Mouse (Mus musculus) CD4-positive naive resting alpha-beta T cell, adult 76 days (primary cell): Measurements from ENCODE around the gene 4931409K22Rik. TPM values are rescaled to one million over a fixed set of nuclear protein-coding genes. Genes with fewer than 3 reads are reported as not detected.

Source experiments
- total RNA-seq: library from RNA; stranded (reverse); gene quantifications from one replicate; pipeline ENCODE4 v1.2.4, GENCODE M21; 2023

Gene 4931409K22Rik
- total RNA-seq: not detected

GRCm38 (mm10) chr5:24556709-24557108 is at the start of gene 4931409K22Rik:
Gene 4931409K22Rik, minus strand, starts transcription at chr5:24556809.

GRCm38 (mm10) chr5:24586547-24587199 is 30.1 kb upstream of the 4931409K22Rik start, which contains the start of gene Chpf2:
Gene Chpf2, plus strand, starts transcription at chr5:24586741.

GRCm38 (mm10) chr5:24577183-24577929 is 20.7 kb upstream of the 4931409K22Rik start, which contains the start of gene Abcf2:
Gene Abcf2, minus strand, starts transcription at chr5:24577467.

GRCm38 (mm10) chr5:24540387-24541143 is 16.0 kb downstream of the 4931409K22Rik start, which contains the start of gene Asb10:
Gene Asb10, minus strand, starts transcription at chr5:24540978.

GRCm38 (mm10) chr5:24526889-24527230 is 29.7 kb downstream of the 4931409K22Rik start, which contains the start of gene Gbx1:
Gene Gbx1, minus strand, starts transcription at chr5:24527202.

Other genes starting within 250 kb of the 4931409K22Rik start
- 8.0 TPM for gene Kcnh2, start 205.2 kb downstream of the 4931409K22Rik start, total RNA-seq
- gene Nos3, start 192.0 kb downstream of the 4931409K22Rik start, total RNA-seq: 0.15 TPM
- 0.53 TPM for gene Atg9b, start 164.7 kb downstream of the 4931409K22Rik start, total RNA-seq
- gene Abcb8, start 163.1 kb downstream of the 4931409K22Rik start, total RNA-seq: 17.6 TPM
- 0.41 TPM for gene Asic3, start 143.4 kb downstream of the 4931409K22Rik start, total RNA-seq
- gene Cdk5, start 133.3 kb downstream of the 4931409K22Rik start, total RNA-seq: 33.5 TPM
- gene Slc4a2, start 133.0 kb downstream of the 4931409K22Rik start, total RNA-seq: 53.7 TPM
- 74.5 TPM for gene Fastk, start 111.5 kb downstream of the 4931409K22Rik start, total RNA-seq
- gene Tmub1, start 109.0 kb downstream of the 4931409K22Rik start, total RNA-seq: 21.1 TPM
- gene Agap3, start 104.6 kb downstream of the 4931409K22Rik start, total RNA-seq: 88.7 TPM
- gene Gbx1, start 29.6 kb downstream of the 4931409K22Rik start, total RNA-seq: not detected
- gene Asb10, start 15.8 kb downstream of the 4931409K22Rik start, total RNA-seq: not detected
- gene Abcf2, start 20.7 kb upstream of the 4931409K22Rik start, total RNA-seq: 42.8 TPM
- gene Chpf2, start 29.9 kb upstream of the 4931409K22Rik start, total RNA-seq: 28.8 TPM
- gene Smarcd3, start 67.6 kb upstream of the 4931409K22Rik start, total RNA-seq: not detected
- 110 TPM for gene Nub1, start 128.7 kb upstream of the 4931409K22Rik start, total RNA-seq
- gene Wdr86, start 173.9 kb upstream of the 4931409K22Rik start, total RNA-seq: not detected
- not detected for gene Crygn, start 201.2 kb upstream of the 4931409K22Rik start, total RNA-seq